Mouse (Mus musculus) right cerebral cortex, adult 2 months (tissue): ENCODE measurements at regions not wholly inside any gene's neighbourhood (a gene's known extent, or its start where the extent isn't known, plus 50 kb on each side); places are given as distances from the start of the nearest gene placed in this dataset.
A peak's percentile ranks its signal among the peaks of the same experiment; 100 is the strongest.

Source experiments
- DNase-seq, 2 experiments: peaks; one replicate each; pipeline ENCODE4 v3.0.0; 2021 to 2022; ENCODE audit warnings: low spot score in 2 of 2

GRCm38 (mm10) chr19:37492572-37492971 is 57.6 kb upstream of the Exoc6 start:
- no peak for DNase-seq

- DNase-seq, result no peak
Observed at GRCm38 (mm10) chr19:37493378-37493777, 56.8 kb upstream of the Exoc6 start.

- no peak for DNase-seq
Observed at GRCm38 (mm10) chr19:37493921-37494485, 56.2 kb upstream of the Exoc6 start.

GRCm38 (mm10) chr19:37494806-37495205 is 55.4 kb upstream of the Exoc6 start:
- peak in 1 of 2 experiments; percentile 4 for DNase-seq

- DNase-seq, result peak; percentile 12 to 13
Observed at GRCm38 (mm10) chr19:37495319-37496270, 54.6 kb upstream of the Exoc6 start.

- DNase-seq, result no peak
Observed at GRCm38 (mm10) chr19:37496759-37497158, 53.5 kb upstream of the Exoc6 start.

- peak; percentile 20 to 27 for DNase-seq
Observed at GRCm38 (mm10) chr19:37497161-37497560, 53.1 kb upstream of the Exoc6 start.

- no peak for DNase-seq
Observed at GRCm38 (mm10) chr19:37498438-37498837, 51.8 kb upstream of the Exoc6 start.
